Mouse (Mus musculus) forebrain, postnatal 0 days (tissue): ENCODE measurements around the gene Dclre1b. TPM values are rescaled to one million over a fixed set of nuclear protein-coding genes. Genes with fewer than 3 reads are reported as not detected.
"Not testable (repeated sequence)": the region's sequence is repeated elsewhere in the genome, so short reads cannot be mapped to it uniquely, and the experiment has no call there.

Experiments
- ATAC-seq: fragments of 200-750 bp; cut with Nextera tagmentation; 2 replicates; pipeline ENCODE4 v1.8.0; 2017; ENCODE audit warnings: mild to moderate bottlenecking, moderate library complexity
- DNase-seq: peaks from one replicate; pipeline ENCODE4 v3.0.0-alpha.2; 2015
- H3K27ac ChIP-seq: fragments of 300-500 bp; sonication (generic); 2 replicates; pipeline ENCODE4 v1.5.1; 2014; ENCODE audit warnings: low read depth, mild to moderate bottlenecking, antibody characterized with exemption, low read length, moderate library complexity, mixed read lengths
- H3K27me3 ChIP-seq: fragments of 300-500 bp; sonication (generic); 2 replicates; pipeline ENCODE4 v1.6.1; 2014; ENCODE audit warnings: mild to moderate bottlenecking, low read length, mixed read lengths; ENCODE audit not compliant: insufficient read depth
- H3K36me3 ChIP-seq: fragments of 300-500 bp; sonication (generic); 2 replicates; pipeline ENCODE4 v1.6.1; 2014; ENCODE audit warnings: mild to moderate bottlenecking, moderate library complexity; ENCODE audit not compliant: insufficient read depth
- H3K4me1 ChIP-seq: fragments of 300-500 bp; sonication (generic); 2 replicates; pipeline ENCODE4 v1.6.1; 2014; ENCODE audit warnings: antibody characterized with exemption; ENCODE audit not compliant: insufficient read depth
- H3K4me2 ChIP-seq: fragments of 300-500 bp; sonication (generic); 2 replicates; pipeline ENCODE4 v1.6.1; 2014; ENCODE audit warnings: low read depth, mild to moderate bottlenecking, moderate library complexity
- H3K4me3 ChIP-seq: fragments of 300-500 bp; sonication (generic); 2 replicates; pipeline ENCODE4 v1.5.1; 2014; ENCODE audit warnings: low read depth, low read length, mixed read lengths
- H3K9ac ChIP-seq: fragments of 300-500 bp; sonication (generic); 2 replicates; pipeline ENCODE4 v1.6.1; 2014; ENCODE audit warnings: mild to moderate bottlenecking
- H3K9me3 ChIP-seq: fragments of 300-500 bp; sonication (generic); 2 replicates; pipeline ENCODE4 v1.6.1; 2016; ENCODE audit warnings: low read length
- CTCF ChIP-seq: sonication (generic); IDR thresholded peaks from 2 replicates; pipeline ENCODE4 v1.5.1; 2016; ENCODE audit warnings: antibody characterized with exemption, control low read depth, low read depth
- WGBS: fragments of 180-500 bp; shearing (Covaris S2); extraction: QIAGEN DNeasy Blood & Tissue Kit; methylation state at CpG from one replicate; pipeline ENCODE4 v1.1.7; 2014; 5-methylcytosine and 5-hydroxymethylcytosine counted together
- polyA plus RNA-seq: library from polyadenylated mRNA; unstranded; fragments of >200 nt; fragmentation: Nextera tagmentation; extraction: Ambion mirVana; gene quantifications from 2 replicates; pipeline ENCODE4 v1.2.1, GENCODE M21; 2015
- total RNA-seq: library from RNA; depleted of rRNA; stranded (reverse); fragments of >200 nt; gene quantifications from 2 replicates; pipeline ENCODE4 v1.2.3, GENCODE M21; 2014

The Dclre1b gene
- total and polyA plus RNA-seq, 2 experiments from 2014 or later, result 5.2 to 20.5 TPM

DNA sequence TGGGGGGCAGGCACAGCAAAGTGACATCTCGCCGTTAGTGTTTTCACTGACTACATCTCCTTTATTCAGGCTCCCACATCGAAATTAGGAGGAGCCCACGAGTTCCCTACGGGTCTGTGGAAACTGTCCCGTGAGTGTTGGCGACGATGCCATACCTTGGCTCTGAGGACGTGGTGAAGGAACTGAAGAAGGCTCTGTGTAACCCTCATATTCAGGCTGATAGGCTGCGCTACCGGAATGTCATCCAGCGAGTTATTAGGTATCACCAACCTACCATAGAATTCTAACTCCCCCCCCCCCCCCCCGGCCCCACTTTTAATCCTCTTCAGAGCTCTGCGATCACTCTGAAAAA lies 531 bp upstream of the Dclre1b start:
- H3K4me1 ChIP-seq, result 0 out of 2 replicates have a peak, but pooled peaks cover 7% of the 10 kb centered on the region
- H3K27ac ChIP-seq, result peak overlapping the region; percentile 94
- DNase-seq, result no peak
- TF ChIP-seq CTCF, result no peak
- H3K4me2 ChIP-seq, result peak overlapping the region; percentile 71
- peak overlapping the region; percentile 83 for H3K4me3 ChIP-seq
- under 1% methylated on average over 14 of the region's 14 CpGs for WGBS
- H3K9me3 ChIP-seq, result no peaks in the 10 kb centered on the region
- H3K27me3 ChIP-seq, result no peaks in the 10 kb centered on the region
- H3K9ac ChIP-seq, result peak overlapping the region; percentile 86
- H3K36me3 ChIP-seq, result peaks cover 7% of the 10 kb centered on the region
- peak; percentile 40; the same call in 1 of the 2 replicates for ATAC-seq

DNA sequence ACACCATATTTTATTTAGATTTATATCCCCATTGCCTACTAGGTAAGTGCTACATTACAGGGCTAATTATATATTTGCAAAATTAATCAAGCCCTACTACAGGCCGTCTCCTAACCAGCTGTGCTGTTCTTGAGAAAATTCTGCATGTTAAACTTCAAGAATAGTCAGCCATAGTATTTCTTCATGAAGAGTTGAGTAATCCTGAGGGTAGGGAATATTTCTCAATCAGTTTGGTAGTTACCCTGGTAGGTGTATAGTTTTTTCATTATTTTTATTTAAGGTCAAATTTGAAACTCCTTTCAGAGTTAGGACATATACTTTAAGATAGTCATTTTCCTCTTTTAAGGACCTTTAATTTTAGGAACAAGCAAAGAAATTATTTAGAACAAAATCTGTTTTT lies 3.6 kb downstream of the Dclre1b start:
- ATAC-seq (no peak), DNase-seq (no peak)
- H3K9me3 ChIP-seq, result no peaks in the 10 kb centered on the region
- H3K9ac ChIP-seq, result no peak overlapping the region
- peaks cover 38% of the 10 kb centered on the region for H3K36me3 ChIP-seq
- H3K27me3 ChIP-seq, result no peaks in the 10 kb centered on the region
- H3K4me2 ChIP-seq, result no peak overlapping the region
- H3K27ac ChIP-seq, result no peak overlapping the region
- no peak overlapping the region for H3K4me3 ChIP-seq
- WGBS, result 100% methylated on average over 1 of the region's 1 CpGs
- 0 out of 2 replicates have a peak, but pooled peaks cover 7% of the 10 kb centered on the region for H3K4me1 ChIP-seq
- no peak for TF ChIP-seq CTCF

DNA sequence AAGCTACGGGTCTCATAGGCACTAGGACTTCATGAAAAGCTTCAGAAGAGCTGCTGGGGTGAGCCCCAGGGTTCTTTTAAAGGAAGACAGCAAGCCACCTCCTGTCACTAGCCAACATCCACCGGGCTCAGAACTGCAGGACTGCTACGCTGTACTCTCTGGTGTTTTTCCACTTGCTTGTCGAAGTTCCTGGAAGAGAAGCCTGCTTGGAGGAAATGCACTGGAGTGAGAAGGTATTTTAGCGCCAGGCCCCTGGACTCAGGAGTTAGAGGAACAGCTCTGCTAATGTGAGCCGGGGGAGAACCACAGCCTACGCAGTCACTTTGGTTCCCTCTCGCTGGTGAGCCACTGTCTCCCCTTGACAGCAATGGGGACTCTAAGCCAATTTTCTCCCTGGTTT lies 6.4 kb downstream of the Dclre1b start:
- 88% methylated on average over 8 of the region's 8 CpGs for WGBS

DNA sequence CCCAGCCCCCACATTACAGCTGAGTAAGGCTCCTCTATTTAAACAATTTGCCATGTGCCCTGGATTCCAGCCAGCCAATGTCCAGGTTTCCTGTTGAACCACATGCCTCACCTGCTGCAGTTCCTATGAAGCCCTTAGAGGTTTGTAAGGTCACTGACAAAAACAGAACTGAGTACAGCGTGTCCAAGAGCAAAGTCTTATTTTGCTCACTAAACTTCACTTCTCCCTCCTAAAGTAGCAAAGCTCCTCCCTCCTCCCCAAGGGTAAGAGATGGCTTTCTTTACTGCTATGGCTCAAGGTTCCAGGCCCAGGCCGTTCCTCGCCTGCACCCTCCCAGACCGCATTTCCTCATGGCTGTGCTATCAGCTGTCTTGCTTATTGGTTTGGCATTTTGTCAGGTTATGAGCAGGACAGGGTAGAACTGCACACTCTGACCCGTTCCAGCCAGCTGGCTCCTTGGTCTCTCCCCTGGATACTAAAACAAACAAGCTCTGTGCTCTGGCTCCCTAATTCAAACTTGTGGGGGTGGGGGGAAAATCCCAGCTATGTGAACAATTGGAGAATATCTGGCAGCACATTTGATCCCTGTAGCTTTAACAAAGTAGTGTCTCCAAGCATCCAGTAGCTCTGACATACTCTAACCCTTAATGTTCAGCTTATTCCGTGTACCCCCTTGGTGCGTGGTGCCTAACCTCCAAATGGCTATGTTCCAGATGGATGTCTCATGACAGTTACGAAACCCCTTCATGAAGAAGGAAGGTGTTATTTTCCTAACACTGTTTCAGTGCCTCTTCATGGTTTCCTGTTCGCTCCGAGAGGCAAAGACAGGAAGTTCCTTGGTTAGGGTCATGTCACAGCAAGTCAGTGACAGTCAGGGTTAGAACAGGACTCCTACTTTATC lies 7.4 kb downstream of the Dclre1b start:
- Histone ChIP-seq H3K4me3 (no peak overlapping the region), H3K4me2 (no peak overlapping the region), H3K27ac (no peak overlapping the region), H3K4me1 (no peaks in the 10 kb centered on the region), H3K36me3 (peaks cover 37% of the 10 kb centered on the region), H3K9ac (no peak overlapping the region), H3K9me3 (no peaks in the 10 kb centered on the region), H3K27me3 (no peaks in the 10 kb centered on the region)
- TF ChIP-seq CTCF, result no peak
- ATAC-seq (peak; percentile 77; the same call in 1 of the 2 replicates), DNase-seq (no peak)
- 81% methylated on average over 10 of the region's 10 CpGs for WGBS

More for the DNA sequence above, 6.4 kb downstream of the Dclre1b start:
- DNase-seq, result no peak
- H3K4me2 ChIP-seq, result no peak overlapping the region
- H3K27me3 ChIP-seq, result no peaks in the 10 kb centered on the region
- 0 out of 2 replicates have a peak, but pooled peaks cover under 1% of the 10 kb centered on the region for H3K4me1 ChIP-seq
- H3K9ac ChIP-seq, result no peak overlapping the region
- no peak for TF ChIP-seq CTCF
- peaks cover 38% of the 10 kb centered on the region for H3K36me3 ChIP-seq
- H3K4me3 ChIP-seq, result no peak overlapping the region
- no peaks in the 10 kb centered on the region for H3K9me3 ChIP-seq
- no peak overlapping the region for H3K27ac ChIP-seq
- no peak for ATAC-seq

- DNase-seq (no peak), ATAC-seq (no peak)
- Histone ChIP-seq H3K27ac (no peak overlapping the region), H3K9ac (no peak overlapping the region), H3K4me3 (no peak overlapping the region), H3K36me3 (peaks cover 30% of the 10 kb centered on the region), H3K4me2 (no peak overlapping the region), H3K27me3 (no peaks in the 10 kb centered on the region), H3K4me1 (no peaks in the 10 kb centered on the region), H3K9me3 (no peaks in the 10 kb centered on the region)
- no peak for TF ChIP-seq CTCF
- WGBS, result 88% methylated on average over 2 of the region's 2 CpGs
These were observed 9.7 kb downstream of the Dclre1b start for GRCm38 (mm10) chr3:103799507-103799906.

GRCm38 (mm10) chr3:103796389-103796788 lies 12.9 kb downstream of the Dclre1b start:
- H3K4me1 ChIP-seq, result no peaks in the 10 kb centered on the region
- no peak overlapping the region for H3K4me3 ChIP-seq

GRCm38 (mm10) chr3:103792566-103792965 lies 16.7 kb downstream of the Dclre1b start:
- no peak overlapping the region for H3K27ac ChIP-seq
- H3K4me3 ChIP-seq, result no peak overlapping the region
- no peaks in the 10 kb centered on the region for H3K36me3 ChIP-seq
- WGBS, result 80% methylated on average over 1 of the region's 1 CpGs
- DNase-seq, result no peak
- H3K27me3 ChIP-seq, result no peaks in the 10 kb centered on the region
- TF ChIP-seq CTCF, result no peak
- H3K9me3 ChIP-seq, result no peaks in the 10 kb centered on the region
- H3K4me1 ChIP-seq, result peaks cover 9% of the 10 kb centered on the region; the same call in 1 of the 2 replicates
- no peak overlapping the region for H3K9ac ChIP-seq
- ATAC-seq, result no peak
- no peak overlapping the region for H3K4me2 ChIP-seq

More at GRCm38 (mm10) chr3:103796389-103796788, 12.9 kb downstream of the Dclre1b start:
- WGBS, result 50% methylated on average over 2 of the region's 2 CpGs
- 0 out of 2 replicates have a peak, but pooled peaks cover 1% of the 10 kb centered on the region for H3K36me3 ChIP-seq
- no peak for TF ChIP-seq CTCF
- no peak for ATAC-seq
- H3K27ac ChIP-seq, result no peak overlapping the region
- no peaks in the 10 kb centered on the region for H3K27me3 ChIP-seq
- no peak overlapping the region for H3K9ac ChIP-seq
- no peak for DNase-seq
- H3K4me2 ChIP-seq, result no peak overlapping the region
- no peaks in the 10 kb centered on the region for H3K9me3 ChIP-seq

DNA sequence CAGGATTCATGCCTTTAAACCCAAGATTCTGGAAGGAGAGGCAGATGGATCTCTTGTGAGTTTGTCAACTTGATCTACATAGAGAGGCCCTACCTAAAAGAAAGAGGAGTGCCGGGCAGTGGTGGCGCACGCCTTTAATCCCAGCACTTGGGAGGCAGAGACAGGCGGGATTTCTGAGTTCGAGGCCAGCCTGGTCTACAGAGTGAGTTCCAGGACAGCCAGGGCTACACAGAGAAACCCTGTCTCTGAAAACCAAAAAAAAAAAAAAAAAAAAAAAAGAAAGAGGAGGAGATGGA lies 17.2 kb downstream of the Dclre1b start:
- DNase-seq, H3K27me3 ChIP-seq, H3K9ac ChIP-seq, ATAC-seq, H3K4me3 ChIP-seq, H3K4me1 ChIP-seq, H3K9me3 ChIP-seq, H3K36me3 ChIP-seq: not testable (repeated sequence)
- WGBS, result 79% methylated on average over 5 of the region's 5 CpGs
- H3K4me2 ChIP-seq, result peak overlapping the region; percentile 72
- H3K27ac ChIP-seq, result peak overlapping the region; percentile 91; the same call in 1 of the 2 replicates
